Mouse (Mus musculus) limb, embryonic 10.5 days (tissue): Measurements from ENCODE around the gene Pla2g1b. TPM values are rescaled to one million over a fixed set of nuclear protein-coding genes. Genes with fewer than 3 reads are reported as not detected.
A peak's percentile ranks its signal among the peaks of the same experiment; 100 is the strongest.
"Not testable (repeated sequence)": the region's sequence is repeated elsewhere in the genome, so short reads cannot be mapped to it uniquely, and the experiment has no call there.

ENCODE experiments used
- DNase-seq: peaks from one replicate; pipeline ENCODE4 v3.0.0-alpha.2; 2017; ENCODE audit warnings: low spot score
- H3K27ac ChIP-seq: fragments of 300-500 bp; sonication (generic); 2 replicates; pipeline ENCODE4 v1.5.1; 2016; ENCODE audit warnings: mild to moderate bottlenecking
- H3K27me3 ChIP-seq: fragments of 300-500 bp; sonication (generic); 2 replicates; pipeline ENCODE4 v1.6.1; 2016; ENCODE audit warnings: low read depth, mild to moderate bottlenecking; ENCODE audit not compliant: poor library complexity, severe bottlenecking
- H3K36me3 ChIP-seq: fragments of 300-500 bp; sonication (generic); 2 replicates; pipeline ENCODE4 v1.6.1; 2016; ENCODE audit warnings: mild to moderate bottlenecking, moderate library complexity
- H3K4me1 ChIP-seq: fragments of 300-500 bp; sonication (generic); 2 replicates; pipeline ENCODE4 v1.6.1; 2016
- H3K4me3 ChIP-seq: fragments of 300-500 bp; sonication (generic); 2 replicates; pipeline ENCODE4 v1.5.1; 2016; ENCODE audit warnings: mild to moderate bottlenecking, moderate library complexity
- H3K9me3 ChIP-seq: fragments of 300-500 bp; sonication (generic); replicated peaks from 2 replicates; pipeline ENCODE4 v1.6.1; 2016; ENCODE audit warnings: mild to moderate bottlenecking
- WGBS: fragments of 180-500 bp; shearing (Covaris S2); methylation state at CpG from one replicate; pipeline ENCODE4 v1.1.7; 2016; 5-methylcytosine and 5-hydroxymethylcytosine counted together
- polyA plus RNA-seq: library from polyadenylated mRNA; unstranded; fragments of >200 nt; fragmentation: Nextera tagmentation; extraction: Ambion mirVana; gene quantifications from 2 replicates; pipeline ENCODE4 v1.2.1, GENCODE M21; 2016

Gene Pla2g1b
- polyA plus RNA-seq, 1 experiment from 2014 or later: not detected

DNA sequence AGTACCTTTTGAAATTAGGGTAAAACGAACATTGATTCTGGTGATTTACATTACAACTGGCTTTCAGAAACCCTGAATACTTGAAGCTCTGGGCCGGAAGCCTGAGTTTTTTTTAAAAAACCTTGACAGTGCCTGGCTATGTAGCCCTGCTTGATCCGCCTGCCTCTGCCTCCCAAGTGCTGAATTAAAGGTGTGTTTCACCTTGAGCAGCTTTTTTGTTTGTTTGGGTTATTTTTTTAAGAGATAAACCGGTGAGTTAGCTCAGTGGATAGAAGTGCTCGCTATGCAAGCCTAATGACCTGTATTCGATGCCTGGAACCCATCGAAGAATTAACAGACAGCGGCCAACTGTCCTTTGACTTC lies 24.6 kb downstream of the Pla2g1b start:
- H3K4me1 ChIP-seq: peaks cover 31% of the 10 kb centered on the region
- DNase-seq: no peak
- WGBS: 14% methylated on average over 8 of the region's 8 CpGs
- no peak overlapping the region for H3K4me3 ChIP-seq
- no peak overlapping the region for H3K27ac ChIP-seq
- H3K27me3 ChIP-seq: no peaks in the 10 kb centered on the region
- no peaks in the 10 kb centered on the region for H3K36me3 ChIP-seq
- no peaks in the 10 kb centered on the region for H3K9me3 ChIP-seq

DNA sequence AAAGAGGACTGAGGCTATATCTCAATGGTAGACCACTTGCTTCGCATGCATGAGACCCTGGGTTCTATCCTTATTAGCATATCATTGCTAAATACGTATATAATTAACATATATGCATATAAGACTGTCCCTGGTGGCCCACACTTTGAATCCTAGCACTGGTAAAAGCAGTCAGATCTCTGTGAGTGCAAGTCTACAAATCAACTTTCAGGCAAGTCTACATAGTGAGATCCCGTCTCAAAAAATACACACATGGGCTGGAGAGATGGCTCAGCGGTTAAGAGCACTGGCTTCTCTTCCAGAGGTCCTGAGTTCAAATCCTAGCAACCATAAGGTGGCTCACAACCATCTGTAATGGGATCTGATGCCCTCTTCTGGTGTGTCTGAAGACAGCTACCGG lies 25.0 kb downstream of the Pla2g1b start:
- Histone ChIP-seq H3K9me3 (no peaks in the 10 kb centered on the region), H3K36me3 (no peaks in the 10 kb centered on the region), H3K4me1 (peaks cover 31% of the 10 kb centered on the region), H3K27me3 (no peaks in the 10 kb centered on the region), H3K27ac (no peak overlapping the region), H3K4me3 (no peak overlapping the region)
- 42% methylated on average over 5 of the region's 5 CpGs for WGBS
- DNase-seq: no peak

- H3K4me3 ChIP-seq: peak overlapping the region; percentile 36
- H3K36me3 ChIP-seq: no peaks in the 10 kb centered on the region
- WGBS: 7% methylated on average over 28 of the region's 28 CpGs
- peak; percentile 65 for DNase-seq
- no peaks in the 10 kb centered on the region for H3K27me3 ChIP-seq
- no peaks in the 10 kb centered on the region for H3K9me3 ChIP-seq
- H3K4me1 ChIP-seq: peaks cover 31% of the 10 kb centered on the region
- H3K27ac ChIP-seq: 0 out of 2 replicates have a peak overlapping the region, but pooled peaks have one; percentile 2
Observed at GRCm38 (mm10) chr5:115491771-115492322, 25.8 kb downstream of the Pla2g1b start.

- Histone ChIP-seq H3K36me3 (no peaks in the 10 kb centered on the region), H3K4me1 (peaks cover 31% of the 10 kb centered on the region), H3K9me3 (no peaks in the 10 kb centered on the region), H3K27ac (no peak overlapping the region), H3K4me3 (no peak overlapping the region), H3K27me3 (no peaks in the 10 kb centered on the region)
- WGBS: 77% methylated on average over 6 of the region's 6 CpGs
- DNase-seq: no peak
Observed at GRCm38 (mm10) chr5:115492711-115493335, 26.8 kb downstream of the Pla2g1b start.

GRCm38 (mm10) chr5:115493441-115493840 lies 27.4 kb downstream of the Pla2g1b start:
- 74% methylated on average over 5 of the region's 5 CpGs for WGBS
- H3K27me3 ChIP-seq: no peaks in the 10 kb centered on the region
- peaks cover 31% of the 10 kb centered on the region for H3K4me1 ChIP-seq
- DNase-seq: no peak
- H3K36me3 ChIP-seq: no peaks in the 10 kb centered on the region
- no peaks in the 10 kb centered on the region for H3K9me3 ChIP-seq
- no peak overlapping the region for H3K27ac ChIP-seq
- H3K4me3 ChIP-seq: no peak overlapping the region

DNA sequence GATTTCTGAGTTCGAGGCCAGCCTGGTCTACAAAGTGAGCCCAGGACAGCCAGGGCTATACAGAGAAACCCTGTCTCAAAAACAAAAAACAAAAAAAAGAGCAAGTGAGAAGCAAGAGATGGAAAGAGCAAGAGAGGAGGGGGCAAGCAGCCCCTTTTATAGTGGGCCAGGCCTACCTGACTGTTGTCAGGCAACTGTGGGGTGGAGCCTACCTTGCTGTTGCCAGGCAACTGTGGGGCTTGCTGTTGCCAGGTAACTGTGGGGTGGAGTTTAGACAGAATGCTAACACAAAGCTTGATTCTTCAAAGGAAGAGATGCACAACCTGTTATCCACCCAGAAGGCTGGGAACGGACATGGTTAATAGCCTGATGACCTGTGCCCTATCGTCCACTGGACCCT lies 29.6 kb downstream of the Pla2g1b start:
- H3K27me3 ChIP-seq, H3K9me3 ChIP-seq, H3K36me3 ChIP-seq, H3K27ac ChIP-seq, DNase-seq, H3K4me3 ChIP-seq: not testable (repeated sequence)
- 83% methylated on average over 3 of the region's 3 CpGs for WGBS
- H3K4me1 ChIP-seq: peaks cover 26% of the 10 kb centered on the region

DNA sequence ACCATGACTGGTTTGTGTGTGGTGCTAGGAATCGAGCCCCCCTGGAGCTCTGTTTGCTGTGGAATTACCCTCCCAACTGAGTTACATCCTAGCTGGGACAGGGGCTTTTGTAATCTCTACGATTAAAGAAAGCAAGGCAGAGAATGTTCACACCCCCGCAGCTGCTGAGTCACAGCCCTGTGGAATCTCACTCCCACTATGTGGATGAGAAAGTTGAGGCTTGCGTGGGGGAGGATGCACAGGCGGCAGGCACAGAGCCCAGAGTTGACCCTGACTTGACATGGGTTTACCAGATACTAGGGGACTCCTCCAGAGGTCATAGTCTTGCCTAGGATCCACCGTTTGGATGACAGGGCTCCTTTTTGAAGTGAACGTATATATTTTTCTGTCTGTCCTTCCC lies 31.0 kb downstream of the Pla2g1b start:
- Histone ChIP-seq H3K4me3 (no peak overlapping the region), H3K9me3 (no peaks in the 10 kb centered on the region), H3K27me3 (no peaks in the 10 kb centered on the region), H3K27ac (no peak overlapping the region), H3K4me1 (peaks cover 16% of the 10 kb centered on the region), H3K36me3 (no peaks in the 10 kb centered on the region)
- 86% methylated on average over 7 of the region's 7 CpGs for WGBS
- no peak for DNase-seq

GRCm38 (mm10) chr5:115498307-115499240 lies 32.5 kb downstream of the Pla2g1b start:
- 56% methylated on average over 9 of the region's 9 CpGs for WGBS
- DNase-seq: no peak
- Histone ChIP-seq H3K36me3 (no peaks in the 10 kb centered on the region), H3K4me3 (no peak overlapping the region), H3K4me1 (peaks cover 4% of the 10 kb centered on the region; the same call in 1 of the 2 replicates), H3K27me3 (no peaks in the 10 kb centered on the region), H3K9me3 (no peaks in the 10 kb centered on the region), H3K27ac (peak overlapping the region; percentile 30; the same call in 1 of the 2 replicates)

GRCm38 (mm10) chr5:115500383-115500935 lies 34.4 kb downstream of the Pla2g1b start:
- WGBS: 89% methylated on average over 12 of the region's 12 CpGs
- Histone ChIP-seq H3K9me3 (no peaks in the 10 kb centered on the region), H3K4me1 (no peaks in the 10 kb centered on the region; the same call in 1 of the 2 replicates), H3K36me3 (no peaks in the 10 kb centered on the region), H3K27ac (no peak overlapping the region), H3K4me3 (no peak overlapping the region), H3K27me3 (no peaks in the 10 kb centered on the region)
- no peak for DNase-seq

GRCm38 (mm10) chr5:115503035-115503434 lies 37.0 kb downstream of the Pla2g1b start:
- H3K4me3 ChIP-seq: no peak overlapping the region
- H3K36me3 ChIP-seq: no peaks in the 10 kb centered on the region
- WGBS: 69% methylated on average over 12 of the region's 12 CpGs
- H3K9me3 ChIP-seq: no peaks in the 10 kb centered on the region
- H3K27ac ChIP-seq: no peak overlapping the region
- peaks cover 18% of the 10 kb centered on the region for H3K4me1 ChIP-seq
- no peaks in the 10 kb centered on the region for H3K27me3 ChIP-seq
- DNase-seq: no peak

- not testable (repeated sequence) for H3K4me3 ChIP-seq, H3K36me3 ChIP-seq, DNase-seq, H3K9me3 ChIP-seq, H3K27me3 ChIP-seq, H3K27ac ChIP-seq
- peaks cover 42% of the 10 kb centered on the region for H3K4me1 ChIP-seq
- 87% methylated on average over 4 of the region's 4 CpGs for WGBS
Observed at GRCm38 (mm10) chr5:115505617-115506016, 39.6 kb downstream of the Pla2g1b start.

GRCm38 (mm10) chr5:115506454-115507201 lies 40.6 kb downstream of the Pla2g1b start, which contains the start of gene Pxn:
Gene Pxn, plus strand, starts transcription at chr5:115506676.
- Histone ChIP-seq H3K27me3 (no peaks in the 10 kb centered on the region), H3K27ac (peak within 1 kb of the TSS; percentile 92), H3K36me3 (peaks cover 2% of the 10 kb centered on the region), H3K4me1 (peaks cover 44% of the 10 kb centered on the region), H3K4me3 (peak within 1 kb of the TSS; percentile 95), H3K9me3 (no peaks in the 10 kb centered on the region)
- WGBS: under 1% methylated on average over 74 of the region's 74 CpGs
- DNase-seq: peak; percentile 100
